Comparison of ENCODE assay signal across 9 mouse cellular contexts in genomic region chr14:24983279-24983678, GRCm38 (mm10).
DNase-seq lines count a peak whose midpoint lies in the region; ATAC-seq lines count a peak whose summit lies in the region.
"Had no signal": no experiment of that assay in that cellular context is flagged by ENCODE, and none has a peak within 500 bp of the region (broad histone marks: within the 10 kb centered on the region; RNA-seq: fewer than 3 reads in every experiment).

No protein-coding gene starts in this region.

- no peak overlapping the region for H3K4me3 ChIP-seq in embryonic facial prominence, embryonic 11.5 days (ENCODE audit: low read depth, low read length)
- H3K4me3 ChIP-seq: embryonic facial prominence, embryonic 15.5 days; neural tube, embryonic 12.5 days had no signal

- DNase-seq in left cerebral cortex, postnatal 4 days: peak; percentile 34
- no peak for DNase-seq in left cerebral cortex, adult 9 months (ENCODE audit: low spot score in 2 of 2)
- peak; percentile 73 for DNase-seq in R1 (ENCODE audit: low read depth, low spot score)
- DNase-seq in embryonic facial prominence, embryonic 11.5 days (ENCODE audit: low spot score): peak; percentile 54
- peak; percentile 23 for DNase-seq in testis, postnatal 14 days (ENCODE audit: low spot score)
- DNase-seq in adrenal gland, adult 2 months: no peak
- DNase-seq in T-cell, adult 2 months (ENCODE audit: low spot score): no peak

- H3K9me3 ChIP-seq in embryonic facial prominence, embryonic 11.5 days (replicated peaks; ENCODE audit: control insufficient read depth, low read length): no peaks in the 10 kb centered on the region
- H3K9me3 ChIP-seq: embryonic facial prominence, embryonic 15.5 days; neural tube, embryonic 12.5 days had no signal

- no peak overlapping the region for H3K4me2 ChIP-seq in embryonic facial prominence, embryonic 11.5 days (ENCODE audit: low read depth, low read length)
- H3K4me2 ChIP-seq: embryonic facial prominence, embryonic 15.5 days; neural tube, embryonic 12.5 days had no signal

- ATAC-seq in embryonic facial prominence, embryonic 11.5 days (replicated peaks; ENCODE audit: insufficient number of reproducible peaks, low FRiP score, low TSS enrichment, low read depth): no peak

- H3K27ac ChIP-seq in embryonic facial prominence, embryonic 11.5 days (replicated peaks; ENCODE audit: low read depth, low read length): no peak overlapping the region
- H3K27ac ChIP-seq: embryonic facial prominence, embryonic 15.5 days; neural tube, embryonic 12.5 days had no signal

- intact Hi-C loops in left cerebral cortex, postnatal 4 days (cut with DNase I): no loop called here

- no peaks in the 10 kb centered on the region for H3K36me3 ChIP-seq in embryonic facial prominence, embryonic 11.5 days (replicated peaks; ENCODE audit: control insufficient read depth, insufficient read depth, low read depth, low read length)
- H3K36me3 ChIP-seq: embryonic facial prominence, embryonic 15.5 days; neural tube, embryonic 12.5 days had no signal

- no peaks in the 10 kb centered on the region for H3K4me1 ChIP-seq in embryonic facial prominence, embryonic 11.5 days (ENCODE audit: control insufficient read depth, insufficient read depth, low read length)
- H3K4me1 ChIP-seq: embryonic facial prominence, embryonic 15.5 days had no signal

- H3K9ac ChIP-seq in embryonic facial prominence, embryonic 11.5 days (replicated peaks; ENCODE audit: low read length): no peak overlapping the region
- H3K9ac ChIP-seq: embryonic facial prominence, embryonic 15.5 days; neural tube, embryonic 12.5 days had no signal

- no peaks in the 10 kb centered on the region for H3K27me3 ChIP-seq in embryonic facial prominence, embryonic 11.5 days (ENCODE audit: control insufficient read depth, insufficient read depth, low read length)
- H3K27me3 ChIP-seq: embryonic facial prominence, embryonic 15.5 days; neural tube, embryonic 12.5 days had no signal

Comparison
In these comparisons a context has a peak if more than half of its experiments do, and no peak if none do; other contexts are left out.
1. DNase-seq: peak in left cerebral cortex, postnatal 4 days (single experiment), R1 (single experiment), embryonic facial prominence, embryonic 11.5 days (single experiment) and testis, postnatal 14 days (single experiment); none in left cerebral cortex, adult 9 months (0 of 2), adrenal gland, adult 2 months (single experiment) and T-cell, adult 2 months (single experiment).